Mouse (Mus musculus) lung, adult 2 months (tissue): ENCODE measurements around the gene Fkbp7. TPM values are rescaled to one million over a fixed set of nuclear protein-coding genes. Genes with fewer than 3 reads are reported as not detected.
A peak's percentile ranks its signal among the peaks of the same experiment; 100 is the strongest.

ENCODE experiments used
- DNase-seq: peaks from one replicate; pipeline ENCODE4 v3.0.0; 2022
- H3K4me1 ChIP-seq: fragments of 200-500 bp; 2 replicates; pipeline ENCODE4 v1.6.1; 2011; ENCODE audit warnings: low read length; ENCODE audit not compliant: control insufficient read depth, insufficient read depth
- H3K4me3 ChIP-seq: fragments of 200-500 bp; replicated peaks from 2 replicates; pipeline ENCODE3; 2011; ENCODE audit warnings: low read depth, mild to moderate bottlenecking, control low read depth, low read length; ENCODE audit errors: extremely low read depth
- CTCF ChIP-seq: fragments of 200-500 bp; IDR thresholded peaks from 2 replicates; pipeline ENCODE4 v1.5.1; 2011; ENCODE audit warnings: mild to moderate bottlenecking, low read length, control low read depth; ENCODE audit not compliant: insufficient read depth
- POLR2A ChIP-seq: fragments of 200-500 bp; IDR thresholded peaks from 2 replicates; pipeline ENCODE4 v1.6.1; 2011; ENCODE audit warnings: low read depth, mild to moderate bottlenecking, control low read depth, low read length, borderline replicate concordance; ENCODE audit errors: extremely low read depth
- WGBS: fragments of 180-500 bp; shearing (Covaris S2); methylation state at CpG from one replicate; pipeline ENCODE4 v1.1.7; 2018; 5-methylcytosine and 5-hydroxymethylcytosine counted together
- polyA plus RNA-seq: library from polyadenylated mRNA; depleted of rRNA; stranded (reverse); fragments of >200 nt; gene quantifications from 2 replicates; pipeline ENCODE4 v1.2.3, GENCODE M21; 2012; rRNA removed

Fkbp7 gene
- polyA plus RNA-seq: 4.2 and 8.4 TPM in 2 replicates

DNA sequence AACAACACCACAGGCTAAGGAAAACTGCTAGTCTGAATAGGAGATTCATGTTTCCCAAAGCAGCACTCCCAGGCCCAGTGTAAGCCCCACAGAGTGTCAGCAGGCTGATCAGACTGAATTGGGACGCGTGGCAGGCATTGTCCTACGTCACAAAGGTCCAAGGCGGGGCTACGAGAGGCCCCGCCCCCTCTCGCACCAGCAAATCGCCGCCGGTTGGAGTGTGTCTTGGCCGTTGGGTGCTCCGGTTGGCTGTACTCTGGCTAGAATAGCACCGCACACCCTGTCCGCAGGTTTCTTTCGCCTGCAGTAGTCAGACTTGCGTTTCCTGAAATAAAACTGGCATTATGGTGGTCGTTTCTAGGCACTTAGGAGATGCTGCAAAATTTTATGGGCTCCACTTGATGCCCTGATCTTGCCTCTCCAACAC is at the start of gene Fkbp7:
Fkbp7 (minus strand) TSS at position 151 of the 427 bp plus-strand sequence.
- peak; percentile 88 for DNase-seq
- Histone ChIP-seq H3K4me3 (peak within 1 kb of the TSS; percentile 80), H3K4me1 (peaks cover 11% of the 10 kb centered on the region; the same call in 1 of the 2 replicates)
- WGBS: under 1% methylated on average over 17 of the region's 17 CpGs
- TF ChIP-seq POLR2A: peak; percentile 87; the same call in 1 of the 2 replicates
- TF ChIP-seq CTCF: no peak

DNA sequence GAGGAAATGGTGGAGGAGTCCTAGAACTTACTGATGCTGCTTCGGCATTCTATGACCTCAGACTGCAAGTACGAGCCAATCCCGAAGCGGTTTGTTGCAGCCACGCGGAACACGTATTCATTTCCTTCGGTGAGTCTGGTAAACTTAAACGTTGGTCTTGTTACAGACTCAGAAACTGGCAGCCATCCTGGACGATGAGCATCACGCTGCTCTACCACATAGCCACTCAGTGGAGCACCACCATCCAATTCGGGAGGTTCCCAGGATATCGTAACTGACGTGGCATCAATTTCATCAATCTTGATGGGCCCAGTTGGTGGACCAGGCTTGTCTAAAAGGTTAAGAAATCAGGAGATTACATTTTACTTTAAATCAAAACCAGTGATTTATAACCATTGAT is 46.7 kb upstream of the Fkbp7 start:
- no peak for TF ChIP-seq POLR2A
- no peak for TF ChIP-seq CTCF
- Histone ChIP-seq H3K4me1 (no peaks in the 10 kb centered on the region), H3K4me3 (no peak overlapping the region)
- WGBS: 94% methylated on average over 14 of the region's 14 CpGs
- DNase-seq: no peak

DNA sequence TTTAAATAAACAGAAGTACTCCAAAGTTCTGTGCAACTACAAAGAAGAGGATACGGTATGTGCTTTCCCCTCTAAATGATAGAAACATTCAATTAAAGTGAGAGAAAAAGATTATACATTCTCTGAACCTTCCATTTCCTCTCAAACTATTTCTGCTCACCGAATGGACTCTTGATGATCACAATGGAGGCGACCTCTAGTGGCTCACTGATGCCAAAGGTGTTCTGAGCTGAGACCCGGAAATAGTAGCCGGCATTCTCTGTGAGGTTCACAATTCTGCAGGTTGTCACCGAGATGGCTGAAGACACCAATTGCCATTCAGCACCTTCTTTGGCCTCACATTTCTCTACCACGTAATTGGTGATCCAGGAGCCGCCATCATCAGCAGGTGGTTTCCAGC is 42.1 kb upstream of the Fkbp7 start:
- Histone ChIP-seq H3K4me1 (no peaks in the 10 kb centered on the region), H3K4me3 (no peak overlapping the region)
- no peak for DNase-seq
- 62% methylated on average over 8 of the region's 8 CpGs for WGBS
- TF ChIP-seq POLR2A: no peak
- 0 out of 2 replicates have a peak, but pooled peaks have one; percentile 19 for TF ChIP-seq CTCF

DNA sequence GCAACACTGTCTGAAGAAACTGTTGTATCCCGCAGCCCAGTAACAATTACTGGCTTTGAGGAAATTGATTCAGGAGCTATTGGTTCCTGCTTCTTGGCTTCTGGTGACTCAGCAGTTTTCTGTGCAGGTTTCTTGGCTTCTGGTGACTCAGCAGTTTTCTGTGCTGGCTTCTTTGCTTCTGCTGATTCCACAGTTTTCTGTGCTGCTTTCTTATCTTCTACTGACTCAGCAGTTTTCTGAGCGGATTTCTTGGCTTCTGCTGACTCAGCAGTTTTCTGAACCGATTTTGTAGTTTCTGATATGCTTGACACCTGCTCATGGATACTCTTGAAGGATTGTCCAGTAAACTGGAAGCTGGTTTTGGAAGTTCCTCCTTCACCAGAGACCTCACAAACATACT is 35.6 kb upstream of the Fkbp7 start:
- WGBS: 91% methylated on average over 3 of the region's 3 CpGs
- TF ChIP-seq CTCF (no peak), POLR2A (no peak)
- Histone ChIP-seq H3K4me1 (no peaks in the 10 kb centered on the region), H3K4me3 (no peak overlapping the region)
- DNase-seq: no peak

DNA sequence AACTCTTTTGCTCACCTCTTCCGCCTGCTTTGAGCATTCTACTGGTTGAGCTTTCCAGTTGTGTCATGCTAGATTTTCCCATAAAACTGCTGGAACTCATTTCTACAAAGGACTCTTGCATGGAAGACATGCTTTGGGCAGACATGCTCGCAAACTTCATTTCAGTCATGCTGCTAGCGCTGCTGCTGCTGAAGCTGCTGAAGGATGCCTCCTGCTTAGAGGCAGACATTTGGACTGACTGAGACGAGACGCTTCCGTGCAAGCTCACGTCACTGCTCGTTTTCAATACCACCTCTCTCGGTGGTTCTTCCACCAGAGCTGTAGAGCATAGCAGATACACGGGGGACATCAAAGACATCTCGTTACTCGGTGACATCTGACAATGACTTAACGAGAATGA is 32.7 kb upstream of the Fkbp7 start:
- 93% methylated on average over 13 of the region's 13 CpGs for WGBS
- DNase-seq: no peak

DNA sequence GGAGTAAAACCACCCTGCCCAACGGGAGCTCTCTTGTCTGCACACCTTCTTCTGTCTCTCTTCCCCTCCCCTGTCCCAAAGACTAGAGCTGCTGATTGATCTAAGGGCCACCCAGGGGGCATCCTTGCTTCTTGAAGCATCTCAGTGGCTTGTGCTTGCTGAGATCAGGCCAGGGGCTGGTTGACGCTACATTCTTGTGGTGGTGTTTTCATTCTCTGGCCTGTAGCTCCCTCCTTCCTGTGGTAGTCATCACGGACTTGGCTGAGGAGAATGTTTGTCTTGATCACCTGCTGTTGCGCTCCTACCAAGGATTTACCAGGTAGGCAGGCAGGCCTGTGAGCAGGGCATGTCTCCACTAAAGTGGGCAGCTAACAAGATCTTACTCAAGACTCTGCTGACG is 29.8 kb upstream of the Fkbp7 start:
- DNase-seq: no peak
- Histone ChIP-seq H3K4me3 (no peak overlapping the region), H3K4me1 (no peaks in the 10 kb centered on the region)
- 81% methylated on average over 5 of the region's 5 CpGs for WGBS
- no peak for TF ChIP-seq CTCF
- TF ChIP-seq POLR2A: no peak

More for the DNA sequence above, 32.7 kb upstream of the Fkbp7 start:
- no peak overlapping the region for H3K4me3 ChIP-seq
- no peak for TF ChIP-seq CTCF
- TF ChIP-seq POLR2A: no peak
- no peaks in the 10 kb centered on the region for H3K4me1 ChIP-seq

DNA sequence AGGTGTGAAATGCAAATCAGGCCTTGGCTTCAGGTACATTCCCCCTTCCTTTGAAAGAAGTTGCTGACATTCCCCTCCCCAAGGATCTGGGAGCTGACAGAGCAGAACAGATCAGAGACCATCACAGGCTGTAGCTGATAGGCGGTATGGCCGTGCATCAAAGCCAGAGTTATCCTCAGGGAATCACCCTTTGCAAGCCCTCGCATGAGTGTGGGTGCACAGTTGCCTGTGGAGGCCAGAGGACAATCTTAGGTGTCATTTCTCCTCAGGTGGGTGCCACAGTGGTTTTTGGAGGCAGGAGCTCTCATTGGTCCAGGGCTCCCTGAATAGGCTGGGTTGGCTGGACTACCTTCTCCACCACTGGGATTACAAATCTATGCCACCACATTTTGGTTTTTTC is 29.3 kb upstream of the Fkbp7 start:
- no peak for DNase-seq
- no peaks in the 10 kb centered on the region for H3K4me1 ChIP-seq
- WGBS: 92% methylated on average over 3 of the region's 3 CpGs
- TF ChIP-seq CTCF: no peak
- no peak for TF ChIP-seq POLR2A
- no peak overlapping the region for H3K4me3 ChIP-seq

DNA sequence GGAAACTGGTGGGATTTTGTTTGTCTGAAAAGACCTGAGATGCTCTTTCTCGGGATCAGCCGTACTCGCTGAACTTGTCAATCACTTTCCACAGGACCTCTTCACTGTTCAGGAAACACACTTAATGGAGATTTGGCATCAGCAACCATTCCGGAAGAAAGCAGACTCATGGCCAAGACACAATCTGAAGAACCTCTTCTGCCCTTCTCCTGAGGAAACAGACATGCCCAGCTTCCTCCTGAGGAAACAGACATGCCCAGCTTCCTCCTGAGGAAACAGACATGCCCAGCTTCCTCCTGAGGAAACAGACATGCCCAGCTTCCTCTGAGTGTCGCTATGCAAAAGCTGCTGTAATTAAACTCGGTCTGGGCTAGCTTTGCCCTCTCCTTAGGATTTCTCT is 22.4 kb upstream of the Fkbp7 start:
- H3K4me1 ChIP-seq: peaks cover 2% of the 10 kb centered on the region; the same call in 1 of the 2 replicates
- 36% methylated on average over 6 of the region's 6 CpGs for WGBS
- DNase-seq: no peak

DNA sequence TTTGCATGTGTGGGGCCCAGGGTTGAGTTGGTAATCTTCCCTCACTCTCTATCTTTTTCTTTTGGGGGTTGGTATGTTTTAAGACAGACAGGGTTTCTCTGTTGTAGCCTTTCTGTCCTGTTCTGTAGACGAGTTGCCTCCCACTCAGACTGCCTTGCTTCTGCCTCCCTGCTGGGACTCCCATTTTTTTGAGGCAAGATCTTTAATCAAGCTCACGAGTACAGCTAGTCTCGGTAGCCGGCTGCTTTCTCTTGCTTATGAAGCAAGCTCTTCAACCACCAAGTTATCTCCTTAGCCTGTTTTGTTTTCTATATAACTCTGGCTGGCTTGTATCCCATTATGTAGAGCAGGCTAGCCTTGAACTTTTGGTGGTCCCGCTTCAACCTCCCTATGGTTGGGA is 20.8 kb upstream of the Fkbp7 start:
- TF ChIP-seq POLR2A (no peak), CTCF (no peak)
- H3K4me1 ChIP-seq: peaks cover 3% of the 10 kb centered on the region; the same call in 1 of the 2 replicates
- no peak overlapping the region for H3K4me3 ChIP-seq
- DNase-seq: no peak
- 90% methylated on average over 5 of the region's 5 CpGs for WGBS

More for the DNA sequence above, 22.4 kb upstream of the Fkbp7 start:
- H3K4me3 ChIP-seq: no peak overlapping the region
- TF ChIP-seq CTCF (no peak), POLR2A (no peak)

DNA sequence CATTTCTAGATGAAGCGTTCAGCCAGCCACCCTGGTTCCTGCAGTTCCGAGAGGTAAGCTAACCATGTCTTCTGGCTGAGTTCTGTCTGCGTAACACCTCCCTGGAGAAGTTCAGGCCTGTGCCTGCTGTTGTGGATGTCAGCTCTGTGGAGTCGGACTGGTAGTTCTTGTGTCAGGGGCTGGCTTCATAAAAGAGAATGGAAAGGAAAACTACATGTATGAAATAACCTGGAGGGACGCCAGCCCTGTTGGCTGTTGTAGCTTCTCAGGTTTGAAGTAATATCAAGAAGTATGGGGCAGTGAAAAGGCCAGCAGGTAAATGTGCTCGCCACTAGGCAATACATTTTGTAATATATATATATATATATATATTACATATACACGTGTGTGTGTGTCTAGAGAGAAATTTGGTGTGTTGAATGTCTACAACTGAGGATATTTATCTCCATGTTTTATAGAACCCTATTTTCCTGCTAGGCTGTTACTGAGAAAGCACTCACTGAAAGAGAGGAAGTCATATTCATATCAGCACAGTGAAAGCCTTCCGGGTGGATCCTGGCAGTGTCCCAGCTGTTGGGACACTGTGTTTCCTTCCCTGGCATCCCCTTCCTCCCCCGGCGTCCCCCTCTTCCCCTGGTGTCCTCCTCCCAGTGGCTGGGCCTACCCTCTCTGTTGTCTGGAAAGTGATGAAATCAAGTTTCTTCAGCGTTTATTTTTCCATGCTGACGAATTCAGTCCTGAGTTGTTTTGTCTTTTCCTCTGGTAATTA is 17.7 kb upstream of the Fkbp7 start:
- TF ChIP-seq CTCF (no peak), POLR2A (no peak)
- Histone ChIP-seq H3K4me1 (peaks cover 3% of the 10 kb centered on the region; the same call in 1 of the 2 replicates), H3K4me3 (no peak overlapping the region)
- DNase-seq: peak; percentile 38
- 46% methylated on average over 12 of the region's 12 CpGs for WGBS
